Mouse (Mus musculus): ENCODE measurements around the gene Itgav. TPM values are rescaled to one million over a fixed set of nuclear protein-coding genes. Genes with fewer than 3 reads are reported as not detected.

The Itgav gene
- total RNA-seq, 1 experiment: 92.6 TPM

DNA sequence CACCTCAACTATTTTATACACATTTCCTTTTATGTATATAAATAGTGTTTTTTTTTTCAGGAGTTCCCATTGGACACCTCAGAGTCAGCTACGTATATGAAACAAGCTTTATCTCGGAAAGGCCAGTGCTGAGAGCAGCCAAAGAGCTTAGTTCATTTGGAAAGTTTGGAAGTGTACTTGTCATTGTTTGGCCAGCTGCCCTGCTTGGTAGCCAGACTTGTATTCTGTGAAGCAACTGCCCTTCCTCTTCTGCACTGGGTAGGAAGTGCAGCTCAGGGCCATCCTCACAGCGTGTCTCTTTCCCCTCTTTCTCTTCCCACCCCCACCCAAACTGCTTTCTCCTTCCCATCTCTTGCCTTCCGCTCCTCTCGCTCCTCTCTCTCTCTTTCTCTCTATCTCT, 5.1 kb downstream of the Itgav start:
- in situ Hi-C loops (cut with MboI; ENCODE audit: low sequenced_read_pairs in 2 of 2, unreplicated experiment in 2 of 2): no loop called here
- no peak for DNase-seq (ENCODE audit: low read depth, low spot score)
- H3K36me3 ChIP-seq (ENCODE audit: control insufficient read depth, insufficient read depth, low read length, poor library complexity, severe bottlenecking): no peaks in the 10 kb centered on the region
- H3K4me3 ChIP-seq (ENCODE audit: insufficient read depth in 1 of 2, low read depth in 1 of 2, low read length in 2 of 2, poor library complexity in 1 of 2, severe bottlenecking in 1 of 2): no peak overlapping the region
- no peak overlapping the region for H3K9ac ChIP-seq (ENCODE audit: insufficient read depth, low read depth, low read length, poor library complexity, severe bottlenecking)
- no peak for TF ChIP-seq ZNF384 (IDR thresholded peaks at IDR 0.05; ENCODE audit: low read depth, low read length)
- no peak for TF ChIP-seq CHD2 (IDR thresholded peaks at IDR 0.05; ENCODE audit: low read depth, low read length)
- TF ChIP-seq ZC3H11A (IDR thresholded peaks at IDR 0.05; ENCODE audit: borderline replicate concordance, low read depth, low read length): no peak
- no peak for TF ChIP-seq MAFK (IDR thresholded peaks at IDR 0.05; ENCODE audit: insufficient read depth, low read depth, low read length)
- TF ChIP-seq HCFC1 (IDR thresholded peaks at IDR 0.05; ENCODE audit: borderline replicate concordance, insufficient read depth, low read length): no peak
- H3K9me3 ChIP-seq (ENCODE audit: control insufficient read depth, insufficient read depth, low read depth, low read length): no peaks in the 10 kb centered on the region
- H3K27ac ChIP-seq (ENCODE audit: insufficient read depth, low read depth, low read length, poor library complexity, severe bottlenecking): no peak overlapping the region
- H3K4me1 ChIP-seq (ENCODE audit: control insufficient read depth in 2 of 2, insufficient read depth in 2 of 2, low read length in 2 of 2, poor library complexity in 1 of 2): peaks cover 0 to 6% of the 10 kb centered on the region in 2 experiments; a peak in 1 of 4 replicates

DNA sequence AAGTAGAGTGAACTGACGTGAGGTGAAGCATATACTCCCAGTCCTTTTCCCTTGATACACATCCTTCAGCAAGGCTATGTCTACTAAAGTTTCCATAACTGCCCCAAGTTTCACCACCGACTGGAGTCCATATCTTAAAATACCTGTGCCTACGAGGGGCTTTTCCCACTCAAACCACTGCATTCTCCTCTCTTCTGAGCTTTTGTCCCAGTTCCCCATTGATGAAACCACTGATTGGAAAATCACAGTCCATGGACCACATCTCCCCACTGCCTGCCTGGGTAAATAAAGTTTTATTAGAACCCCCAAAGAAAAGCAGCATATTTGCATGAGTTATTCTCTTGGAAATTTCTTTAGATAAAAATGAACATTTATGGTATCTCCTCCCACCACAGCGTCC, 8.7 kb downstream of the Itgav start:
- H3K9ac ChIP-seq (ENCODE audit: insufficient read depth, low read depth, low read length, poor library complexity, severe bottlenecking): no peak overlapping the region
- in situ Hi-C loops (cut with MboI; ENCODE audit: low sequenced_read_pairs in 2 of 2, unreplicated experiment in 2 of 2): no loop called here
- TF ChIP-seq ZNF384 (IDR thresholded peaks at IDR 0.05; ENCODE audit: low read depth, low read length) (no peak), ZC3H11A (IDR thresholded peaks at IDR 0.05; ENCODE audit: borderline replicate concordance, low read depth, low read length) (no peak), CHD2 (IDR thresholded peaks at IDR 0.05; ENCODE audit: low read depth, low read length) (no peak), MAFK (IDR thresholded peaks at IDR 0.05; ENCODE audit: insufficient read depth, low read depth, low read length) (no peak), HCFC1 (IDR thresholded peaks at IDR 0.05; ENCODE audit: borderline replicate concordance, insufficient read depth, low read length) (no peak)

DNA sequence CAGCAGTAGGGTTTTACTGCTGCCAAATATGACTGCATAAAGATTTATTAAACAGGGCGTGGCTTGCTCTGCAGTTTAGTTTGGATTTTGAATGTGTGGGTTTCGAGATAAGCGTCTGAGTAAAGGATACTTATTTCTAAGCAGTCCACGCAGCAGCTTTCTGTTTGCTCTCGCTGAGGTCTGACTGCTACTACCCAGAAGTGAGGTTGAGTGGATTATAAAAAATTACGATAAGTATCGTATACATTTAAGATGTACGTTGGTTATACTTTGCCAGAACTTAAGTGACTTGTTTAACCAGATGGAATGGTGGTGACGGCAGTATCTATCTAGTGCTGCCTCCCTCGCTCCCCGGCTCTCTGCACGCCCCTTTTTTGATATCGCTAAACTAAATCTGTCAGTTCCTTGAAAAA, 9.8 kb downstream of the Itgav start:
- Histone ChIP-seq H3K36me3 (ENCODE audit: control insufficient read depth, insufficient read depth, low read length, poor library complexity, severe bottlenecking) (no peaks in the 10 kb centered on the region), H3K9me3 (ENCODE audit: control insufficient read depth, insufficient read depth, low read depth, low read length) (no peaks in the 10 kb centered on the region), H3K27ac (ENCODE audit: insufficient read depth, low read depth, low read length, poor library complexity, severe bottlenecking) (no peak overlapping the region), H3K9ac (ENCODE audit: insufficient read depth, low read depth, low read length, poor library complexity, severe bottlenecking) (no peak overlapping the region), H3K4me3 (ENCODE audit: insufficient read depth in 1 of 2, low read depth in 1 of 2, low read length in 2 of 2, poor library complexity in 1 of 2, severe bottlenecking in 1 of 2) (no peak overlapping the region), H3K4me1 (ENCODE audit: control insufficient read depth in 2 of 2, insufficient read depth in 2 of 2, low read length in 2 of 2, poor library complexity in 1 of 2) (peaks cover 0 to 10% of the 10 kb centered on the region in 2 experiments; a peak in 2 of 4 replicates)
- DNase-seq (ENCODE audit: low read depth, low spot score): no peak
- no peak for TF ChIP-seq MAFK (IDR thresholded peaks at IDR 0.05; ENCODE audit: insufficient read depth, low read depth, low read length)
- TF ChIP-seq ZC3H11A (IDR thresholded peaks at IDR 0.05; ENCODE audit: borderline replicate concordance, low read depth, low read length): no peak
- TF ChIP-seq HCFC1 (IDR thresholded peaks at IDR 0.05; ENCODE audit: borderline replicate concordance, insufficient read depth, low read length): no peak
- no peak for TF ChIP-seq ZNF384 (IDR thresholded peaks at IDR 0.05; ENCODE audit: low read depth, low read length)
- no peak for TF ChIP-seq CHD2 (IDR thresholded peaks at IDR 0.05; ENCODE audit: low read depth, low read length)
- in situ Hi-C loops (cut with MboI; ENCODE audit: low sequenced_read_pairs in 2 of 2, unreplicated experiment in 2 of 2): no loop called here

More for the DNA sequence above, 8.7 kb downstream of the Itgav start:
- no peak overlapping the region for H3K27ac ChIP-seq (ENCODE audit: insufficient read depth, low read depth, low read length, poor library complexity, severe bottlenecking)
- no peaks in the 10 kb centered on the region for H3K9me3 ChIP-seq (ENCODE audit: control insufficient read depth, insufficient read depth, low read depth, low read length)
- H3K4me3 ChIP-seq (ENCODE audit: insufficient read depth in 1 of 2, low read depth in 1 of 2, low read length in 2 of 2, poor library complexity in 1 of 2, severe bottlenecking in 1 of 2): no peak overlapping the region
- DNase-seq (ENCODE audit: low read depth, low spot score): no peak
- H3K4me1 ChIP-seq (ENCODE audit: control insufficient read depth in 2 of 2, insufficient read depth in 2 of 2, low read length in 2 of 2, poor library complexity in 1 of 2): peaks cover 0 to 4% of the 10 kb centered on the region in 2 experiments; a peak in 1 of 4 replicates
- no peaks in the 10 kb centered on the region for H3K36me3 ChIP-seq (ENCODE audit: control insufficient read depth, insufficient read depth, low read length, poor library complexity, severe bottlenecking)

DNA sequence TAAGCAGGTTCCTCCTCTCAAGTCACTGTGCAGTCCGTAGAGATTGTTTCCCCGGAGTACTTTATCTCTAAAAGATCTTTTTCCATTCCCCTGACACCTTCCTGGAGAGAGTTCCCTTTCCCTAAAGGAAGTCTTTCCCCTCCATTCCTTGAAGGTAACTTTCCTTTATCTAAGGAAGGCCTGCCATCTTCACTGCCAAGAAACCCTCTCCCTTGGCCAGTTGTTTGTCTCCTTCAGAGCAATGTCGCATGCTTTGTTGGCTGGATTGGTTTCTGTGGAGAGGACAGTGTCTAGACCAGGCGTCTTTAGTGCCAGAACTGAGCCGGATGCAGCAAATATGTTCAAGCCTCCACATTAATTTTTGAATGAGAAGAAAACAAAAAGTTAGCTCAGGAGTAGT, 11.1 kb downstream of the Itgav start:
- DNase-seq (ENCODE audit: low read depth, low spot score): no peak
- no peaks in the 10 kb centered on the region for H3K36me3 ChIP-seq (ENCODE audit: control insufficient read depth, insufficient read depth, low read length, poor library complexity, severe bottlenecking)
- in situ Hi-C loops (cut with MboI; ENCODE audit: low sequenced_read_pairs in 2 of 2, unreplicated experiment in 2 of 2): no loop called here
- H3K9me3 ChIP-seq (ENCODE audit: control insufficient read depth, insufficient read depth, low read depth, low read length): no peaks in the 10 kb centered on the region
- peaks cover 0 to 11% of the 10 kb centered on the region in 2 experiments; a peak in 3 of 4 replicates for H3K4me1 ChIP-seq (ENCODE audit: control insufficient read depth in 2 of 2, insufficient read depth in 2 of 2, low read length in 2 of 2, poor library complexity in 1 of 2)
- H3K27ac ChIP-seq (ENCODE audit: insufficient read depth, low read depth, low read length, poor library complexity, severe bottlenecking): no peak overlapping the region
- no peak overlapping the region for H3K9ac ChIP-seq (ENCODE audit: insufficient read depth, low read depth, low read length, poor library complexity, severe bottlenecking)
- TF ChIP-seq CHD2 (IDR thresholded peaks at IDR 0.05; ENCODE audit: low read depth, low read length) (no peak), HCFC1 (IDR thresholded peaks at IDR 0.05; ENCODE audit: borderline replicate concordance, insufficient read depth, low read length) (no peak), ZC3H11A (IDR thresholded peaks at IDR 0.05; ENCODE audit: borderline replicate concordance, low read depth, low read length) (no peak)
- no peak overlapping the region for H3K4me3 ChIP-seq (ENCODE audit: insufficient read depth in 1 of 2, low read depth in 1 of 2, low read length in 2 of 2, poor library complexity in 1 of 2, severe bottlenecking in 1 of 2)

DNA sequence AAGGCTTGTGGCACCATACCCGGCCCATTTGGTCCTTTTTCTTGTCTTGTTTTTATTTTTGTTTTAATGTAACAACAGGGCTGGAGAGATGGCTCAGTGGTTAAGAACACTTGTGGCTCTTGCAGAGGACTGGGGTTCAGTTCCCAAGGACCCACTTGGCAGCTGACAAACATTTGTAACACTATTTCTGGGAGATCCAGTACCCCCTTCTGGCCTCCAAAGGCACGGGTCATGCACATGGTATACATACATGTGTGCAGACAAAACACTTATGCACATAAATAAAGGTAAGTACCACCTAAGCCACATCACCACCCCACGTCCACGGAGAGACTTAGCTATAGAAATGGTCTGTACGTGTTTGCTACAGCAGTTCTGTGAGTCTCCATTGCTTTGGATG, 12.6 kb downstream of the Itgav start:
- TF ChIP-seq HCFC1 (IDR thresholded peaks at IDR 0.05; ENCODE audit: borderline replicate concordance, insufficient read depth, low read length): no peak
- TF ChIP-seq ZNF384 (IDR thresholded peaks at IDR 0.05; ENCODE audit: low read depth, low read length): no peak
- TF ChIP-seq CHD2 (IDR thresholded peaks at IDR 0.05; ENCODE audit: low read depth, low read length): no peak
- no peak for TF ChIP-seq MAFK (IDR thresholded peaks at IDR 0.05; ENCODE audit: insufficient read depth, low read depth, low read length)
- TF ChIP-seq ZC3H11A (IDR thresholded peaks at IDR 0.05; ENCODE audit: borderline replicate concordance, low read depth, low read length): no peak
- Histone ChIP-seq H3K27ac (ENCODE audit: insufficient read depth, low read depth, low read length, poor library complexity, severe bottlenecking) (no peak overlapping the region), H3K4me1 (ENCODE audit: control insufficient read depth in 2 of 2, insufficient read depth in 2 of 2, low read length in 2 of 2, poor library complexity in 1 of 2) (peaks cover 4 to 13% of the 10 kb centered on the region in 2 experiments; a peak in 3 of 4 replicates), H3K4me3 (ENCODE audit: insufficient read depth in 1 of 2, low read depth in 1 of 2, low read length in 2 of 2, poor library complexity in 1 of 2, severe bottlenecking in 1 of 2) (no peak overlapping the region), H3K9ac (ENCODE audit: insufficient read depth, low read depth, low read length, poor library complexity, severe bottlenecking) (no peak overlapping the region), H3K9me3 (ENCODE audit: control insufficient read depth, insufficient read depth, low read depth, low read length) (no peaks in the 10 kb centered on the region), H3K36me3 (ENCODE audit: control insufficient read depth, insufficient read depth, low read length, poor library complexity, severe bottlenecking) (no peaks in the 10 kb centered on the region)
- in situ Hi-C loops (cut with MboI; ENCODE audit: low sequenced_read_pairs in 2 of 2, unreplicated experiment in 2 of 2): no loop called here
- DNase-seq (ENCODE audit: low read depth, low spot score): no peak
